Mouse (Mus musculus) heart, postnatal 10 days (tissue): ENCODE data around the gene Pear1. TPM values are rescaled to one million over a fixed set of nuclear protein-coding genes. Genes with fewer than 3 reads are reported as not detected.

Experiments used
- DNase-seq, 2 experiments: peaks; one replicate each; pipeline ENCODE4 v3.0.0; 2021
- intact Hi-C: fragments of 180-260 bp; cut with DNase I; formaldehyde crosslinking; loops from one replicate; pipeline ENCODE4 v1.15.1; 2025
- total RNA-seq, 2 experiments: library from RNA; stranded (reverse); gene quantifications; 2 replicates each; pipeline ENCODE4 v1.2.3; 2021

Pear1 gene
- total RNA-seq, 2 experiments from 2014 or later = 29.5 to 30.7 TPM

- DNase-seq = no peak
- intact Hi-C loops = no loop called here
Measured at GRCm38 (mm10) chr3:87812413-87812812, 11.7 kb downstream of the Pear1 start.

DNA sequence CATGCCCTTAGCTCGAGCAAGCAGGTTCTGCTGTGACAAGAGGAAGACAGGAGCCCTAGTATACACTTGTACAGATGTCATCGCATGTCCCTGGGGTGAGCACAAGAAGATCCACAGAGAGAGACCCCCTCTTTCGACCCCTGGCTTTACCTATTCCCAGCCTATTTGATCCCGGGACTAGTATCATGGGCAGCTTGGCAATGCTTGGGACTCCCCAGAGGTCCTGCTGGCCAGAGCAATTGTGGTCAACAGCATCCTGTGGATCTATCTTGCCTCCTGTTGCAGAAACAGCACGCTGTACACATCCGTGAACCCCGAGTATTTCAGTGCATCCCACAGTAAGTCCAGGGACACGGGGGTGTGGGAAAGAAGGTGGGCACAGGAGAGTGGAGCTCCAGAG is 12.8 kb downstream of the Pear1 start:
- DNase-seq = no peak
- intact Hi-C loops = no loop called here

DNA sequence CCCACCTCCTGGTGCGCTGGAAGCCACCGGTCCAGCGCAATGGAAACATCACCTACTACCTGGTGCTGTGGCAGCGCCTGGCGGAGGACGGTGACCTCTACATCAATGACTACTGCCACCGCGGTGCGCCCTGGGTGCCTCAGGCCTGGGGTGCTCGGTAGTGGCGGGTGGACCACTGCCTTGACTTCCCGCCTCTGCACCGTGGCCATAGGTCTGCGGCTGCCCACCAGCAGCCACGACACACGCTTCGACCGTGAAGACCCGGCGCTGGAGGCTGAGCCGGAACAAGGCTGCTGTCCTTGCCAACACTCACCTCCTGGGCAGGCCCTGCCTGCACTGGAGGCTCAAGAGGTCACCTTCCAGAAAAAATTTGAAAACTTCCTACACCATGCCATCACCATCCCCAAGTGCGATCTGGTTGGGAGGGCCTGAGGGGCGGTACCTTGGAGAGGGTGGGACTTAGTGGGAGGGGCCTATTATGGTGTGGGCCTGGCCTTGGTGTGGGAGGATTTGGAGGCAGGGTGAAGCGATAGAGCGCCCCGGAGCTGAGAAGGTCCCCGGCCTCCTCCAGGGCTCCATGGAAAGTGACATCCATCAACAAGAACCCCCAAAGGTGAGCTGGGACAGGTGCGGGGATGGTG is 14.7 kb downstream of the Pear1 start:
- intact Hi-C loops = no loop called here
- no peak for DNase-seq

DNA sequence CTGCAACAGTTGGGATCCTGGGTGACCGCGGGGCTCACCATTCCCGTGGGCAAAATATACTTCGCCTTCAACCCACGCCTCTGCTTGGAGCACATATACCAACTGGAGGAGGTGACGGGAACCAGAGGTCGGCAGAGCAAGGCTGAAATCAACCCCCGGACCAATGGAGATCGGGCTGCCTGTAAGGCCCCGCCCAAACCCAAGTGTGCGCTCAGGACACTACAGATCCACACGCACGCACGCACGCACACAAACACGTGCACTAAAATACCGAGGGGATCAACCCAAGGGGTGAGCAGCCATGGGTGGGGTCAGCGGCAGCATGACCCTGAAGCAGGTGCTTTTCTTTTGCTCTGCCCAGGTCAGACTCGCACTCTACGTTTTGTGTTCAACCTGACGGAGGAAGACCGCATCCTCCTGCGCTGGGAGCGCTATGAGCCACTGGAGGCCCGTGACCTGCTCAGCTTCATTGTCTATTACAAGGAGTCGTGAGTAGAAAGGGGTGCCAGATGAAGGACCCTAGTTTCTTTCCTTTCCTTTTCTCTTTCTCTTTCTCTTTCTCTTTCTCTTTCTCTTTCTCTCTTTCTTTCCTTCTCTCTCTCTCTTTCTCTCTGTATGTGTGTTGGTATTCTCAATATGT is 19.9 kb downstream of the Pear1 start:
- intact Hi-C loops = no loop called here
- no peak for DNase-seq

- no peak for DNase-seq
- intact Hi-C loops = no loop called here
Measured at GRCm38 (mm10) chr3:87801681-87802080, 22.4 kb downstream of the Pear1 start.

DNA sequence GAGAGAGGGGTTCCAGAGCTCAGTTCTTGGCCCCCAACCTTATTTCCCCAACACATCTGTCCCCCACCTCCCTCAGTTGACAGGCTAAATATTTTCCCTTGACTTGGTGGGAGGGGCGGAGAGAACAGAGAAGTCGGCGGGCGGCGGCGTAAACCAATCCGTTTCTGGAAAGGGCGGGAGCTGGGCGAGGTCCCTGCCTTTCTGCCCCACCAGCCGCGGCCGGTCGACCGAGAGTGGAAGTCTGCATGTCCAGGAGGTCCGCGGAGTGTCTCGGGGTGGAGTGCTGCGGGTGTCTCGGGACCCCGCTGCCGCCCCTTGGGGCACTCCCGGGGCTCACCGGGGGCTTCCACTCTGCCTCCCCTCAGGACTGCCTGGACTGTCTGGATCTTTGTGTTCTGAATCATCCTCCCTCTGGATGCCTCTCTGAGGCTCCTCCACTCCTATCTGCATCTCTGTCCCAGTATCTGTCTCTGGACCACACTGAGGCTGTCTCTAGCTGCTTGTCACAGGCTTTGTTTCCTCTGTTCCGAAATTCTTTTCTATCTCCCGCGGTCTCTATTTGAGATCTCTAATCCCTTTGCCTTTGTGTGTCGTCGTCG is 27.3 kb downstream of the Pear1 start, which contains the start of gene Insrr:
Gene Insrr, plus strand, starts transcription at position 216 of the 599 bp plus-strand sequence.
- intact Hi-C loops = loop anchor here (2.0 kb wide), 1 partner anchor 64 kb away; no protein-coding TSS in a partner anchor

GRCm38 (mm10) chr3:87795336-87796277 is 28.5 kb downstream of the Pear1 start:
- peak; percentile 77 to 82 for DNase-seq
- intact Hi-C loops = loop anchor here (1.0 to 2.0 kb wide), 3 partner anchors 21 to 65 kb away; no protein-coding TSS in a partner anchor

More for the DNA sequence above, 27.3 kb downstream of the Pear1 start, which contains the start of gene Insrr:
- peak; percentile 44 to 66 for DNase-seq

GRCm38 (mm10) chr3:87794922-87795325 is 29.2 kb downstream of the Pear1 start, which contains the start of gene Ntrk1:
Gene Ntrk1 (minus strand): TSS chr3:87795162.
- intact Hi-C loops = loop anchor here (1.0 to 2.0 kb wide), 2 partner anchors 21 to 44 kb away; no protein-coding TSS in a partner anchor
- DNase-seq = no peak

DNA sequence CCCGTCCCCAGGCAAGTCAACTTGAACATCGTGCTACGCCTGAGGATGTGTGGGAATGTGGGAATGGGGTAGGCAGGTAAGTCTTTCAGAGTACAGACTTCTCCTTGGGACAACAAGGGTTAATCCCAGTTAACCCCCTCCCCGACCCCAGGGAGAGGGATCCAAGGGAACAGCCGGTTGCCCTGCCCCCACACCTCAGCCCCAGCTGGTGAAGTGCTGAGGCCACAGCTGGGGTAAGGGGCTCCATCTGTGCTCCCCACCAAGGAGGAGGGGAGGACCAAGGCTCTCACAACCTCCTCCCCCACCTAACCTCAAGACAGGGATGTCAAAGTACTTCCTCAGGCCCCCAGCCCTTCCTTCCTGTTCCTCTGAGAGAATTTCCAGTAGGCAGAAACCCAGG is 34.3 kb downstream of the Pear1 start:
- intact Hi-C loops = no loop called here
- DNase-seq = no peak

DNA sequence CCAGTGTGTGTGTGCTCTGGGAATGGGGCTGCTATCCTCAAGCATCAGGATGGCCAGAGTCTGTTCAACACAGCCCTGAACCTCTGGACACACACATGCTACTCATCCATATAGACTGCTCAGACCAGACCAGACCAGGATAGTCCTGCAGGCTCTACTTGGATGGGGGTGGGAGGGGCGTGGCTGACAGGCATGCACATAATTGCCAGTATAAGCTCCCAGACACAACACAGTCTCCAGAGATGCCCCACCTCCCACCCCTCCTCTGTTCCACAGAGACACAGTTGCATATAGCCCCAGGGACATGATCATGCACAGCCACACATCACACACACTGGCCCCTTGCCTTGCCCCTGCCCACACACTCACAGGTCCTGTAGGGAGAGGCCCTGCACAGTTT is 34.9 kb downstream of the Pear1 start:
- DNase-seq = no peak
- intact Hi-C loops = no loop called here

GRCm38 (mm10) chr3:87785626-87786214 is 38.4 kb downstream of the Pear1 start:
- DNase-seq = peak in 1 of 2 experiments; percentile 39
- intact Hi-C loops = no loop called here

GRCm38 (mm10) chr3:87785156-87785555 is 39.0 kb downstream of the Pear1 start:
- intact Hi-C loops = no loop called here
- no peak for DNase-seq

- no peak for DNase-seq
- intact Hi-C loops = no loop called here
Measured at GRCm38 (mm10) chr3:87783282-87784023, 40.7 kb downstream of the Pear1 start.

- no peak for DNase-seq
- intact Hi-C loops = no loop called here
Measured at GRCm38 (mm10) chr3:87779086-87779485, 45.0 kb downstream of the Pear1 start.

DNA sequence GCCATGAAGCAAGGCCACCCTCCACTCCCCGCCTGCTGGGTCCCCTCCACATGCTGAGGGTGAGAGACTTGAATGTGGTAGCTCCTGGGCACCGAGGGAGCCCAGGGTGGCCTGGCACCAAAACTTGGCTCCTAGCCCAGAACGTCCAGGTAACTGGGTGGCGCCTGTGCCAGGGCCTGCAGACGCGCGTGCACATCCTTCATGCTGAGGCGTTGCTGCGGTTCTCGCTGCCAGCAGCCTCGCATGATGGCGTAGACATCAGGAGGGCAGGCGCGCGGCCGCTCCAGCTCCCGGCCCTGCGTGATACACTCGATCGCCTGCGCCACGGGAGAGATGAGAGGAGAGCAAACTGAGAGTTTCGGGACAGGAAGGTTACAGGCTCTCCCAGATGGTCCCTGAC is 45.8 kb downstream of the Pear1 start:
- intact Hi-C loops = no loop called here
- DNase-seq = no peak

GRCm38 (mm10) chr3:87771088-87771487 is 53.0 kb downstream of the Pear1 start:
- intact Hi-C loops = loop anchor here (2.0 kb wide), 1 partner anchor 88 kb away; no protein-coding TSS in a partner anchor
- no peak for DNase-seq

DNA sequence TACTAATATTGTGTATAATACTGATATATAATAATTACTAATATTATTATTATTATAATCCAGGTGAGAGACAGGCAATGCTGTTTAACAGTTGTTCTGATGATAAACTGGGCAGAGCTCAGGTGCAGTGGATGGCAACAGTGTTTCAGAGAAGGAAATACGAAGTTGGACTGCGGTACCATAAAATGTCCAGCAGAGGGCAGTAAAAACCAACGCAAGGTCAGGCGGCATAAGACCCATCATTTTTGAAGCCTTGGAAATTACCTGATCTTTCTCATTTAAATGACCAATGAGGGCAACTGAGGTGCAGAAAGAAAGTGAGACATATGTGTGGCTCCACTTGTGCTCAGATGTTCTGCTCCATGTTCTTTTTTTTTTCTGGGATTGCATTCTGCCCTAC is 53.8 kb downstream of the Pear1 start:
- intact Hi-C loops = loop anchor here (1.0 to 2.0 kb wide), 2 partner anchors 46 to 89 kb away; no protein-coding TSS in a partner anchor

DNA sequence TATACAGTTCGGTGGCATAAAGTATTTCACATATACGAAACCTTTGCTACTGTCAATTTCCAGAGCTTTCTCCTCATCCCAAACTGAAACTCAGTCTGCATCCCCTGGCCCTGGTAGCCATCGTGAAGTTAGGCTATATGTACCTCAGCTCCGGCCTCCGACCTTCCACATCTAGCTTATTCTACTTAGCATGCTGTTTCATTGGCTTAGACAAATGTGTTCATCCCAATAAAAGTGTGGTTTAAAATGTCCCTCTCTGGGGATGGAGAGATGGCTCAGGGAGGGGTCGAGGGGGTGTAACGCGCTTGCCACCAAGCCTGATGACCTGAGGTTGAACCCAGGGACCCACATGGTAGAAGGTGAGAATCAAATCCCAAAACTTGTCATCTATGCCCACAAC is 54.6 kb downstream of the Pear1 start:
- intact Hi-C loops = loop anchor here (1.0 to 2.0 kb wide), 3 partner anchors 13 to 261 kb away; no protein-coding TSS in a partner anchor
- DNase-seq = no peak

More for the DNA sequence above, 53.8 kb downstream of the Pear1 start:
- DNase-seq = peak; percentile 61 to 73

GRCm38 (mm10) chr3:87768844-87769243 is 55.3 kb downstream of the Pear1 start:
- intact Hi-C loops = loop anchor here (1.0 to 2.0 kb wide), 3 partner anchors 13 to 260 kb away; no protein-coding TSS in a partner anchor

More at GRCm38 (mm10) chr3:87768844-87769243, 55.3 kb downstream of the Pear1 start:
- DNase-seq = peak; percentile 90 to 92
